Mouse (Mus musculus) left cerebral cortex, postnatal 10 days (tissue): ENCODE results near the gene Neu1. TPM values are rescaled to one million over a fixed set of nuclear protein-coding genes. Genes with fewer than 3 reads are reported as not detected.

Experiments used
- DNase-seq, 2 experiments: peaks; one replicate each; pipeline ENCODE4 v3.0.0; 2021 to 2022; ENCODE audit warnings: low spot score in 2 of 2, mixed read lengths in 1 of 2; ENCODE audit errors: extremely low spot score in 1 of 2
- intact Hi-C: fragments of 180-260 bp; cut with DNase I; formaldehyde crosslinking; loops from one replicate; pipeline ENCODE4 v1.15.1; 2025
- total RNA-seq, 2 experiments: library from RNA; stranded (reverse); gene quantifications; 2 replicates each; pipeline ENCODE4 v1.2.3; 2021

The Neu1 gene
- total RNA-seq, 2 experiments from 2014 or later = 23.8 to 27.3 TPM

DNA sequence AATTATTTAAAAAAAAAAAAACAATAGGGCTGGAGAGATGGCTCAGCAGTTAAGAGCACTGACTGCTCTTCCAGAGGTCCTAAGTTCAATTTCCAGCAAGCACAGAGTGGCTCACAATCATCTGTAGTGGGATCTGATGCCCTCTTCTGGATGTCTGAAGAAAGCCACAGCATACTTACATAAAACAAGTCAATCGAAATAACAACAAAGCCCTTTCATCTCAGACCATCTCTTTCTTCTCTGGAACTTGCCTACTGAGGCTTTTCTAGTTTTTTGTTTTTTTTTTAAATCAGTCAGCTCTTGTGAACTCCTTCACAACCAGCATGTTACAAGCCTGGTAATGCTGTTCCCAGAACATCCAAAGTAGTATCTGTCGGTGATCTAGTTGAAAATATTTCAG lies 49.6 kb downstream of the Neu1 start:
- peak in 1 of 2 experiments; percentile 44 for DNase-seq

DNA sequence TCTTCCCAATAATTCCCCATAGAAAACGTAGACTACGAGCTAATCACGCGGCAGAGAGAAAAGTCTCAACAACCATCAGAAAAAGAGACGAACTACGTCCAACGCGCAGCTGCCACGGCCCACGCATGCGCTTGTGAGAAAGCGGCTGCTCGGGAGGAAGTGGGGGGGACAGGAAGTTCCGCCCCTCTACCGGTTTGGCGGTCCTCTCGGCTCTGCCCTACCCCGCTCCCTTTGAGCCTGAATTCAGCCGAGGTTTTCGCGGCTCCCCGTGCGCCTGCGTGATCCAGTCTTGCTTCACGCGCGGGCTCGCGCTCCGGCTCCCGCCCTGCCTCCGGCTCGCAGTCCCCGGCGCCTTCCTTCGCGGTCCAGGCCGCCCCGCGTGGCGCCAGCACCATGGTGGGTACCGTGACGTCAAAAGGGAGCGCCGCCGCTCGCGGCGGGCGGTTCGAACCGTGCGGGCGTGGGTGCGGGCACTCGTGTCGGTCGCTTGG lies 50.7 kb downstream of the Neu1 start, which contains the start of gene Lsm2:
TSS of gene Lsm2 (plus strand) at position 173 of the 491 bp plus-strand sequence.
- peak; percentile 88 to 94 for DNase-seq
- intact Hi-C loops = no loop called here

More for the DNA sequence above, 49.6 kb downstream of the Neu1 start:
- intact Hi-C loops = no loop called here

DNA sequence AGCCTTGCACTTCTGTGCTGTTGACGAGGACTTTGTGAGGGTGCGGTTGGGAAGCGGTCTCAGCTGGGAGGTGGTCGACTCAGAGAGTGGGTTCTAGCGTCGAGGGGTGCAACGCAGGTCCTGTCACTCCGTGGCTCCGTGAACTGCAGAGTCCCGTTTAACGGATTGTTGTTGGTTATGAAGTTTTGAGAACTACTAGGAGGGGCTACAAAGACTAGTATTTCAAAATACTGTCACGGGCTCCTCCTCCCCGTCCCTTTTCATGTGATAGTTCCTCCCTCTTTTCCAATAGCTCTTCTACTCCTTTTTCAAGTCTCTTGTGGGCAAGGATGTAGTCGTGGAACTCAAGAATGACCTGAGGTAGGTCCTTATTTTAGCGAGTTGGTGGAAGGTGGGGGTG lies 51.3 kb downstream of the Neu1 start:
- intact Hi-C loops = no loop called here
- DNase-seq = no peak

GRCm38 (mm10) chr17:34984218-34984617 lies 53.2 kb downstream of the Neu1 start:
- DNase-seq = no peak
- intact Hi-C loops = no loop called here

Other genes starting within 250 kb of the Neu1 start
- 1 to 10 TPM; 6.7 to 7.4 TPM for gene C4b, start 187.4 kb upstream of the Neu1 start, total RNA-seq
- not detected for gene Cyp21a1, start 126.7 kb upstream of the Neu1 start, total RNA-seq
- gene Stk19, start 94.3 kb upstream of the Neu1 start, total RNA-seq = 10 to 100 TPM; 57.4 to 69.4 TPM
- gene Dxo, start 94.2 kb upstream of the Neu1 start, total RNA-seq = 10 to 100 TPM; 31.2 to 33.1 TPM
- gene Skiv2l, start 81.0 kb upstream of the Neu1 start, total RNA-seq = 10 to 100 TPM; 66.7 to 78.0 TPM
- 10 to 100 TPM; 28.1 to 28.4 TPM for gene Nelfe, start 80.9 kb upstream of the Neu1 start, total RNA-seq
- gene Cfb, start 68.7 kb upstream of the Neu1 start, total RNA-seq = under 1 TPM; 0.51 to 0.62 TPM
- gene Zbtb12, start 51.8 kb upstream of the Neu1 start, total RNA-seq = 1 to 10 TPM; 6.3 to 6.8 TPM
- not detected for gene Gm20547, start 49.2 kb upstream of the Neu1 start, total RNA-seq
- 1 to 10 TPM; 2.1 to 2.9 TPM for gene C2, start 33.0 kb upstream of the Neu1 start, total RNA-seq
- 100 to 1,000 TPM; 174 to 181 TPM for gene Ehmt2, start 32.8 kb upstream of the Neu1 start, total RNA-seq
- under 1 TPM; 0.14 to 0.30 TPM for gene Slc44a4, start 16.8 kb upstream of the Neu1 start, total RNA-seq
- 1 to 10 TPM; 1.2 to 2.0 TPM for gene Hspa1b, start 28.0 kb downstream of the Neu1 start, total RNA-seq
- gene Gm20481, start 38.7 kb downstream of the Neu1 start, total RNA-seq = not detected
- 1 to 10 TPM; 3.0 to 5.4 TPM for gene Hspa1a, start 40.9 kb downstream of the Neu1 start, total RNA-seq
- under 1 TPM in 1 of 2 experiments, not detected in 1; 0.20 TPM for gene Hspa1l, start 41.5 kb downstream of the Neu1 start, total RNA-seq
- gene Lsm2, start 50.6 kb downstream of the Neu1 start, total RNA-seq = 10 to 100 TPM; 25.4 to 27.2 TPM
- 10 to 100 TPM; 55.1 to 56.7 TPM for gene Vars, start 69.7 kb downstream of the Neu1 start, total RNA-seq
- under 1 TPM; 0.18 to 0.19 TPM for gene Vwa7, start 85.3 kb downstream of the Neu1 start, total RNA-seq
- gene Sapcd1, start 96.8 kb downstream of the Neu1 start, total RNA-seq = 1 to 10 TPM in 1 of 2 experiments, under 1 TPM in 1; 0.83 to 1.0 TPM
- gene Msh5, start 115.5 kb downstream of the Neu1 start, total RNA-seq = under 1 TPM; 0.81 to 0.97 TPM
- 10 to 100 TPM; 14.3 to 15.8 TPM for gene Clic1, start 118.7 kb downstream of the Neu1 start, total RNA-seq
- gene Ddah2, start 127.8 kb downstream of the Neu1 start, total RNA-seq = 10 to 100 TPM; 26.3 to 31.1 TPM
- not detected for gene Ly6g6c, start 134.1 kb downstream of the Neu1 start, total RNA-seq
- not detected for gene Mpig6b, start 134.9 kb downstream of the Neu1 start, total RNA-seq
- 1 to 10 TPM; 1.6 to 2.3 TPM for gene Ly6g6e, start 145.6 kb downstream of the Neu1 start, total RNA-seq
- 1 to 10 TPM in 1 of 2 experiments, not detected in 1; 1.1 TPM for gene Ly6g6d, start 146.8 kb downstream of the Neu1 start, total RNA-seq
- gene Ly6g6f, start 154.4 kb downstream of the Neu1 start, total RNA-seq = not detected
- gene Abhd16a, start 158.0 kb downstream of the Neu1 start, total RNA-seq = 10 to 100 TPM; 84.4 to 91.5 TPM
- not detected for gene Ly6g5c, start 177.0 kb downstream of the Neu1 start, total RNA-seq
- under 1 TPM; 0.58 to 0.81 TPM for gene Ly6g5b, start 184.2 kb downstream of the Neu1 start, total RNA-seq
- gene Gpank1, start 190.2 kb downstream of the Neu1 start, total RNA-seq = 10 to 100 TPM; 13.2 to 17.7 TPM
- 100 to 1,000 TPM; 196 to 210 TPM for gene Csnk2b, start 190.8 kb downstream of the Neu1 start, total RNA-seq
- 10 to 100 TPM; 23.8 to 24.6 TPM for gene D17H6S53E, start 195.1 kb downstream of the Neu1 start, total RNA-seq
- gene Apom, start 200.8 kb downstream of the Neu1 start, total RNA-seq = under 1 TPM in 1 of 2 experiments, not detected in 1; 0.34 TPM
- 100 to 1,000 TPM; 297 to 299 TPM for gene Bag6, start 203.9 kb downstream of the Neu1 start, total RNA-seq
- gene Prrc2a, start 233.6 kb downstream of the Neu1 start, total RNA-seq = 100 to 1,000 TPM; 261 to 270 TPM
- 10 to 100 TPM in 1 of 2 experiments, 1 to 10 TPM in 1; 8.0 to 12.5 TPM for gene Aif1, start 244.8 kb downstream of the Neu1 start, total RNA-seq